Mouse (Mus musculus): ENCODE measurements around the gene Ddr2. TPM values are rescaled to one million over a fixed set of nuclear protein-coding genes. Genes with fewer than 3 reads are reported as not detected.

Ddr2 gene
- 23.1 TPM for polyA plus RNA-seq (2014; fragmentation: Illumina TruSeq; extraction: RNeasy Lipid Tissue Mini Kit (QIAGEN cat#74804); ENCODE audit: low replicate concordance)

DNA sequence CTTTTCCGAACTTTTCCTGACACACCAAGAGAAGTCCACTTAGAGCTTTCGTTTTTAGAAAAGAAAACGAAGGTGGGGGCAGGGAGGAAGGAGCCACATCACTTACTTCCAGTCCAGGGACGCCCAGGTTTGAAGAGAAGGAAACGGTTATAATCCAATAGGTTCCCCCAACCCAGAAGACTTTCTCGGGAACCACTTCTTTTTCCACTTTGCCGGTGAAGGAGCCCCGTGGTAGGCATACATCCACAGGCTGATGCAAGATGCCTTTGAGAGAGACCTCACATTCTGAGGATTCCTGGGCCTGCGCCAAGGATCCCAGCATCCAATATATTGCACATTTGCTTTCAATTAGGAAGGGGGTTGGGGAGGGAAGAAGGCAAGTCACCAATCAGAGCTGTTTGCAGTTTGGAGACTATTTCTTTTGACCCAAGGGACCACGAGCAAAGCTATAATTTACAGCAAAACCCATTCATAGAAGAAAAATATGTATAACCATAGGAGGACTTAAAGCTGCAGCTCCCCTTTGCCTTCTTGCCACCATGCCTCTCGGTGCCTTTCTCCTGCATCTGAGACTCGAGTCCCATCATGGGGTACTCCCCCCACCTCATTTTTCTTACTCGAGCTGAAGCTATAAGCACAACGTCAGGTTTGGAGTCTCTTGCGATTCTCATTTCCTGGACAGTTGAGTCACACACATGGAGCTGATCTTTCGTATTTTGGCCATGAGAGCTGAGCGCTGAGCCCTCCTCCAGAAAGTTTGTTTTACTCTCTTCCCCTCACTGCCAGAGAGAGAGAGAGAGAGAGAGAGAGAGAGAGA is at the start of gene Ddr2:
Ddr2 (minus strand) TSS at position 247 of the 817 bp plus-strand sequence.

DNA sequence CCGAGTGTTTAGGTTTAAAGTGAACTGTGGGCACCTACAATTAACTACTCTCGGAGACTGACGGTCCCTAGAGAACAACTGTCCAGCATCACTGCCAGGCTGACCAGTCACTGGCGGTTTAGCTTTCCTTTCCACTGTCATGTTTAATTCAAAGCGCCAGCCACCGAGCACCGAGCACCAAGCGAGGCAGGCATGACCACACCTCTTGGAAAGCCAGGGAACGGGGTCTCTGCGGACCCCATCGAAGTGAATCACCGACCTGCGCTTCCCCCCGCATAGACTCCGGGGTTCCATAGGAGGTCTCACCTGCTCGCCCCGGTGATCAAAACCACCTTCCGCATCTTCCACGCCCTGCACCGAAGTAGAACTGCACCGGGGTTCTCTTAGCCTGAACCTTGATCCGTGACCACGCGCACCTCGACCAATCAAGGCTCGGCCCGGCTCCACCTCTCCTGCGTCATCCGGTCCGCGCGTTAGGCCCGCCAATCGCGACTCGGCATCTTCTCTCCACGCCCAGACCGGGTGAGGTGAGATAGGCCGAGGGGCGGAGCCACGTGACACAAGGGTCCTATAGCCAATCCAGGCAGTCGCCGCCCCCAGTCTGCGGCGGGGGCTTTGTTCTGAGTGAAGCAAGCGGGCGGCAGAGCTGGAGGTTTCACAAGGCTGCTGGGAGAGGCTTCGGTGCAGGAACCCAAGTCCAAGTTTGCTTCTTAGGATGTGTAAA is 141.6 kb downstream of the Ddr2 start, which contains the start of gene Hsd17b7:
Hsd17b7 (minus strand) TSS at position 450 of the 724 bp plus-strand sequence.

DNA sequence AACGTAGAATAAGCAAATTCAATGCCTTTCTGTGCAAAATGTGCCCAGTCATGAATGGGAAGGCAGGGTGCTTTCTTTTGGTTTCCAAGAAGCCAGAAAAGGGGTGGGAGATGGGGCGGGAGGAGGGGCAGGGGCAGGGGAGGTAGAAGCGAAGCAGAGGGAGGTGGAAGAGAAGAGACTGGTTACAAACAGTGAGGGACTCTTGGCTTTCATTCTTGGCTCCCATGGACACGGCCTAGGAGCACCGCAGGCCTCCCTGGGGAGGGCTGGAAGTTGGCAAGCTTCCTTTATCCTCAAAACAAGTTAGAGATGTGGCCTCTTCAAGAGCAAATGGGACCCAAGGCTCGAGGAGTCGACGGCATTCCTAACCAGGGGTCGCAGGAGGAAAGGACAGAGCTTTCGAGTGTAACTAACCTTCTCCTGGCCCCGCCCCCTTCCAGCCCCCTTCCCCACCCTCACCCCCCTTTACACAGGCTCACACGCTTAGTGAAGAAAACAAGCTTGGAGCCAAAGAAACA is 182.0 kb downstream of the Ddr2 start, which contains the start of gene Ccdc190:
Ccdc190 (plus strand) TSS at position 195 of the 518 bp plus-strand sequence.

Other genes starting within 250 kb of the Ddr2 start
- gene Ccdc190, start 182.1 kb downstream of the Ddr2 start, polyA plus RNA-seq (2014; fragmentation: Illumina TruSeq; extraction: RNeasy Lipid Tissue Mini Kit (QIAGEN cat#74804); ENCODE audit: low replicate concordance): 0.41 TPM
- gene Hsd17b7, start 141.5 kb downstream of the Ddr2 start, polyA plus RNA-seq (2014; fragmentation: Illumina TruSeq; extraction: RNeasy Lipid Tissue Mini Kit (QIAGEN cat#74804); ENCODE audit: low replicate concordance): 14.2 TPM
- gene Uap1, start 64.2 kb upstream of the Ddr2 start, polyA plus RNA-seq (2014; fragmentation: Illumina TruSeq; extraction: RNeasy Lipid Tissue Mini Kit (QIAGEN cat#74804); ENCODE audit: low replicate concordance): 113 TPM
- 63.1 TPM for gene Uhmk1, start 104.6 kb upstream of the Ddr2 start, polyA plus RNA-seq (2014; fragmentation: Illumina TruSeq; extraction: RNeasy Lipid Tissue Mini Kit (QIAGEN cat#74804); ENCODE audit: low replicate concordance)
- not detected for gene Sh2d1b2, start 122.0 kb upstream of the Ddr2 start, polyA plus RNA-seq (2014; fragmentation: Illumina TruSeq; extraction: RNeasy Lipid Tissue Mini Kit (QIAGEN cat#74804); ENCODE audit: low replicate concordance)
- gene Sh2d1b1, start 166.6 kb upstream of the Ddr2 start, polyA plus RNA-seq (2014; fragmentation: Illumina TruSeq; extraction: RNeasy Lipid Tissue Mini Kit (QIAGEN cat#74804); ENCODE audit: low replicate concordance): 4.5 TPM
- gene Gm7694, start 195.6 kb upstream of the Ddr2 start, polyA plus RNA-seq (2014; fragmentation: Illumina TruSeq; extraction: RNeasy Lipid Tissue Mini Kit (QIAGEN cat#74804); ENCODE audit: low replicate concordance): 3.3 TPM
- not detected for gene Spata46, start 198.0 kb upstream of the Ddr2 start, polyA plus RNA-seq (2014; fragmentation: Illumina TruSeq; extraction: RNeasy Lipid Tissue Mini Kit (QIAGEN cat#74804); ENCODE audit: low replicate concordance)

Data from small intestine, adult 10 weeks (tissue).